Mouse (Mus musculus): ENCODE results near the gene Gm13871. TPM values are rescaled to one million over a fixed set of nuclear protein-coding genes. Genes with fewer than 3 reads are reported as not detected.
"Not testable (repeated sequence)": the region's sequence is repeated elsewhere in the genome, so short reads cannot be mapped to it uniquely, and the experiment has no call there.

The Gm13871 gene
- not detected in 2 replicates for total RNA-seq (2014; fragmentation: Nextera tagmentation)
- total RNA-seq (2017): not detected in 2 replicates

- not testable (repeated sequence) for ATAC-seq (replicated peaks; ENCODE audit: poor library complexity, severe bottlenecking)
These were observed at the start of gene Gm13871 for GRCm38 (mm10) chr4:73905853-73906252. Gene Gm13871, minus strand, starts transcription at chr4:73905953.

DNA sequence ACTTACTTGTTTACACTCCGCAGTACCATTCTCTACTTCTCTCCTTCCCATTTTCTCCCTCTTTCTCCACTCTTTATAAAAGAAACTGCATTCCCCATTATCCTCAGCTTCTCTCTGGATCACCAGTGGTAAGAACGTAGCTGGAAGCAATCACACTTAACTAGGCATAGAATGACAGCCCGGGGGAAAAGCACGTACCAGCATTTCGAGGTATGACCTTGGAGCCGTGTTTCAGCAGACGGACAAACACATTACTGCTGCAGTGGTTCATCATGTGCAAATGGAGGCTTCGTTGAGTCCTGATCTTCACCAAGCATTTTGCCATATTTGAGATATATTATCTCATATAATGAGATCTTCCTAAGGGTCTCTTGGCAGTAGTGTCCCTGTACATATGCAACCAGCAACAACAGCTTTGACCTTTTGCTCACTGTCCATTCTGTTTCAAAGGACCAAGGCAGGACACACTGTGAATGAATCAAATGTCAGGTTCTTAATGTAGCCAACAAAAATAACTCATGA, 44.7 kb upstream of the Gm13871 start, which contains the start of gene 2310002L09Rik:
TSS of gene 2310002L09Rik (minus strand) at position 472 of the 522 bp plus-strand sequence.
- ATAC-seq (replicated peaks; ENCODE audit: poor library complexity, severe bottlenecking): no peak

DNA sequence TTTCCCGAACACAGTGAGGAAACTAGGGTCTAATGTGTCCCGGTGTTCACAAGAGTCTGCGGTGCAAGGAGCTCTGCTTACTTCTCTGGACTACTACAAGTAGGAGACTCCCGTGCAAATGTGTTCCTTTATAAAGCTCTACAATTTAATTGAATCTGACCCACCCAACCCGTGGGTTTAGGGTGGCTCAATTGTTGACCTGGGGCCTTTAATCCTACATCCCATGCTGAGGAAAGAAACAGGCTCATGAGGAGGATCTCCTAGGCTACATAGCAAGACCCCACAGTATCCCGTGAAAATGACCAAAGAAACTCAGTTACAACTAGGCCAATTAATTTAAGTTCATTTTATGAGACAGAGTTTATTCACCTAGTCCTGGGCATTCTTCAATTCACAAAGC, 14.9 kb upstream of the Gm13871 start, which contains the start of gene Gm11756:
TSS of gene Gm11756 (minus strand) at position 101 of the 400 bp plus-strand sequence.
- not testable (repeated sequence) for ATAC-seq (replicated peaks; ENCODE audit: poor library complexity, severe bottlenecking)

GRCm38 (mm10) chr4:73891012-73891411, 14.7 kb downstream of the Gm13871 start, which contains the start of gene Gm11757:
Gene Gm11757, minus strand, starts transcription at chr4:73891112.
- ATAC-seq (replicated peaks; ENCODE audit: poor library complexity, severe bottlenecking): not testable (repeated sequence)

GRCm38 (mm10) chr4:73876166-73876565, 29.6 kb downstream of the Gm13871 start, which contains the start of gene Gm11758:
Gene Gm11758, minus strand, starts transcription at chr4:73876266.
- not testable (repeated sequence) for ATAC-seq (replicated peaks; ENCODE audit: poor library complexity, severe bottlenecking)

Other genes starting within 250 kb of the Gm13871 start
- not detected in 2 replicates for gene Gm11239, start 237.6 kb downstream of the Gm13871 start, total RNA-seq (2014; fragmentation: Nextera tagmentation)
- gene Gm11239, start 237.6 kb downstream of the Gm13871 start, total RNA-seq (2017): not detected in 2 replicates
- not detected in 2 replicates for gene Gm428, start 222.4 kb downstream of the Gm13871 start, total RNA-seq (2014; fragmentation: Nextera tagmentation)
- not detected in 2 replicates for gene Gm428, start 222.4 kb downstream of the Gm13871 start, total RNA-seq (2017)
- not detected in 2 replicates for gene Rasef, start 115.0 kb downstream of the Gm13871 start, total RNA-seq (2014; fragmentation: Nextera tagmentation)
- gene Rasef, start 115.0 kb downstream of the Gm13871 start, total RNA-seq (2017): not detected in 2 replicates
- gene Gm11758, start 29.7 kb downstream of the Gm13871 start, total RNA-seq (2014; fragmentation: Nextera tagmentation): not detected in 2 replicates
- not detected in 2 replicates for gene Gm11758, start 29.7 kb downstream of the Gm13871 start, total RNA-seq (2017)
- gene Gm11757, start 14.8 kb downstream of the Gm13871 start, total RNA-seq (2014; fragmentation: Nextera tagmentation): not detected in 2 replicates
- not detected in 2 replicates for gene Gm11757, start 14.8 kb downstream of the Gm13871 start, total RNA-seq (2017)
- not detected in 2 replicates for gene Gm11756, start 14.8 kb upstream of the Gm13871 start, total RNA-seq (2014; fragmentation: Nextera tagmentation)
- not detected in 2 replicates for gene Gm11756, start 14.8 kb upstream of the Gm13871 start, total RNA-seq (2017)
- gene 2310002L09Rik, start 44.9 kb upstream of the Gm13871 start, total RNA-seq (2014; fragmentation: Nextera tagmentation): not detected in 2 replicates
- not detected in 2 replicates for gene 2310002L09Rik, start 44.9 kb upstream of the Gm13871 start, total RNA-seq (2017)
- gene Frmd3, start 107.5 kb upstream of the Gm13871 start, total RNA-seq (2014; fragmentation: Nextera tagmentation): not detected in 2 replicates
- gene Frmd3, start 107.5 kb upstream of the Gm13871 start, total RNA-seq (2017): not detected in 2 replicates